Mouse (Mus musculus) erythroblast, embryonic 14.5 days (primary cell): ENCODE data around the gene Dhx16.

Experiments used
- GATA1 ChIP-seq: IDR thresholded peaks from 2 replicates; pipeline ENCODE4 v1.6.1; 2012; ENCODE audit warnings: low read length, inconsistent platforms, mixed read lengths
- TAL1 ChIP-seq: IDR thresholded peaks from 3 replicates; pipeline ENCODE4 v1.6.1; 2012; ENCODE audit warnings: low read length, inconsistent platforms, mixed read lengths

DNA sequence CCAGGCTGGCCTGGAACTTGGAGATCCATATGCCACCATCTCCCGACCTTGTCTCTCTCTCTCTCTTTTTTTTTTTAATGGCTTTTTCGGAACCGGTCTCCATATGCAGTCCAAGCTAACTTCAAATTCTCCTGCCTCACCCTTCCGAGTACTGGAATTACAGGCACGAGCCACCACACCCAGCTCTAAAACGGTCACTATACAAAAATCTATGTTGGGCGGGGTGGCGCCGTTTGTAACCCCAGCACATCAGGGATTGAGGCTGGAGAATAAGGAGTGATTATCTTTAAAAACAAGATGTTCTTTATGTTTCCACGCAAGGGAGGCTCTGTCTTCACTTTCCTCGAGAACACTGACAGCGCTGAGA, 18.8 kb upstream of the Dhx16 start:
- TF ChIP-seq GATA1: no peak
- no peak for TF ChIP-seq TAL1
